Mouse (Mus musculus): ENCODE results near the gene Mex3d.

The Mex3d gene

DNA sequence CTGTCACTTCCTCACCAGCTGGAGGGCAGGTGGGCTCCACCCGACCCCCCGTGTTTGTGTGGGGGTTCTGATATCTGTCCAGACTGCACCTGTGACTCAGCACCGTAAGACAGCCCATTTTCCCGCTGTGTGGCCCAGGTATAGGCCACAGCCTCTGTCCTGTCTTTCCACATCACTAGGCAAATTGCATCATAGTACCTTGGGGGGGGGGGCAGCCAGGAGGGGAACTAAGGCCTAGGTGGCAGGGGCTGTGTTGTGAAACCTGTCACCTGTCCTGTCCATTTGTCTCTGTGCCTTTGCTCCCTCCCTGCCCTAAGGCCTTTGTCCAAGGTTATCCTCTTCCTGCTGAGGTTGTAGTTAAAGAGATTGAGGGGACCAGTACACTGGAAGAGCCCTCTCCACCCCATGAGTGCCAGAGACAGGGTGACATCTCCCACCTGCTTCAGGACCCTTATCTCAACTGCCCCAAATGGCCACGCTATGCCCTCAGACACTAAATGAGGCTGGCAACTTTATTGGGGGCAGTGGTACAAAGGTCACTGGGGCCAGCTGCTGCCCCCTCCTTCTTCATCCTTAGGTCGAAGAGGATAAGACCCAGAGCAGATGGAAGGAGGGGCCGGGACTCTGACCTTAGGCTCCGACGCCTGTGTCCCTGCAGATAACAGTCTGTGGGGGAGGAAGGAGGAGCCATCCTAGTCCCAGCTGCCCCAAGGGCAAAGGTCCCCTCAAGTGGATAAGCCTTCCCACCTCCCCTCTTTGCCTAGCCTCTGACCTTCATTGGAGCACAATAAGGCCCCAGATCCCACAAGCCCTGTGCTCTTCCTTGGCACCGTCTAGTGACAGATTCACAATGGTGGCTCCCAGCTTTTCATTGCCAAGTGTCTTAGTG, 55.6 kb downstream of the Mex3d start:
- no peak for DNase-seq (ENCODE audit: low read depth, low spot score)

DNA sequence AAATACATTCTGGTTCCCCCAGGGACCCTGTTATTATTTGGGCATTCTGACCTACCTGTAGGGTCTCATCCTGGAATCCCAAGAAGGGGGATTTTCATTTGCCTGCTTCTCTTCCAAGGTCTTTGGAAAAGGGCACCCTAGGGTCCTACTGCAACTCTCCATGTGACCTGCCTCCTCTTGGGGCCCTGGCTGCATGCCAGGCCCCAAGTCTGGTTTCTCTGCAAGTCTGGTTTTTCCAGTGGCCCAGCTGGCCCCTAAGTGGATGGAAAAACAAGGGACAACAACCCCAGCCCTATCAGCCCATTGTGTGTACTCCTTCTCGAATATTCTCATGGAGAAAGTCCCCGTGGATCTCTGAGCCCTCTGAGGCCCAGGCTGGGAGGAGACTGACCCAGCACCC, 56.6 kb downstream of the Mex3d start:
- DNase-seq (ENCODE audit: low read depth, low spot score), result no peak
